Mouse (Mus musculus) lung, adult 10 weeks (tissue): ENCODE data around the gene Chml. TPM values are rescaled to one million over a fixed set of nuclear protein-coding genes. Genes with fewer than 3 reads are reported as not detected.

Source experiments
- polyA plus RNA-seq: library from polyadenylated mRNA; stranded (reverse); fragments of 350-450 nt; fragmentation: Illumina TruSeq; extraction: RNeasy Lipid Tissue Mini Kit (QIAGEN cat#74804); gene quantifications from one replicate; pipeline ENCODE4 v1.2.3, GENCODE M21; 2014; ENCODE audit warnings: low read depth, low replicate concordance; ENCODE audit not compliant: insufficient read depth

The Chml gene
- polyA plus RNA-seq, result 2.6 TPM

GRCm38 (mm10) chr1:175692246-175692996 lies at the start of gene Chml, which contains the start of gene Opn3:
Gene Chml, minus strand, starts transcription at chr1:175692901.
Gene Opn3, minus strand, starts transcription at chr1:175692776.

DNA sequence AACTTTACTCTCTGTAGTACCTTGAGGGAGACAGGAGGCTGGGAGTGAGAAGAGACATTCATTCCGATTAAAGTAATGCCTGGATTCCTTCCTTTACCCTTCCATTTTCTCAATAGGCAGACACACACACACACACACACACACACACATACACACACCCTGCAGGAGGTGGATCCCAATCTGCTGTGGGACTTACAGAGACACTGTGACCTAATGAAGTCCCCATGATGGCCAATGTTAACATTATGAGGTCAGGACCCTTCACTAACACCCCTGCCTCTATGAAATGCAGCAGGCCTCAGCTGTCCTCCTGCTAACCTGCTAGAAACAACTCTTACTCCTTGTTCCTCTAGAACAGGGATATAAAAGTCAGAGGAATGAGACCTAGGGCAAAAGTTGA lies 5.6 kb upstream of the Chml start, which contains the start of gene Wdr64:
Gene Wdr64 (plus strand): TSS at position 301 of the 400 bp plus-strand sequence.

Other genes with a start within 250 kb of the Chml start
- 0.18 TPM for gene Rgs7, start 200.4 kb downstream of the Chml start, polyA plus RNA-seq
- 3.1 TPM for gene Kmo, start 72.5 kb downstream of the Chml start, polyA plus RNA-seq
- 79.1 TPM for gene Fh1, start 67.3 kb downstream of the Chml start, polyA plus RNA-seq
- 1.6 TPM for gene Opn3, start 125 bp downstream of the Chml start, polyA plus RNA-seq
- not detected for gene Wdr64, start 5.7 kb upstream of the Chml start, polyA plus RNA-seq
- gene Exo1, start 187.7 kb upstream of the Chml start, polyA plus RNA-seq, result 0.55 TPM
- gene Gm38100, start 227.4 kb upstream of the Chml start, polyA plus RNA-seq, result not detected